Mouse (Mus musculus): Measurements from ENCODE around the gene Sbk2.

- no peak for TF ChIP-seq CTCF (IDR thresholded peaks at IDR 0.05; ENCODE audit: borderline replicate concordance, insufficient read depth, low read length)
- TF ChIP-seq POLR2A (IDR thresholded peaks at IDR 0.05; ENCODE audit: low read depth, low read length), result no peak
Observed at GRCm38 (mm10) chr7:4936832-4937231, 27.4 kb downstream of the Sbk2 start.

Measured in embryonic fibroblast, embryonic 13.5 days (primary cell).